Mouse (Mus musculus) myocyte (in vitro differentiated cells): ENCODE data around the gene Pde6d.

Experiments used
- CEBPB ChIP-seq: IDR thresholded peaks from 2 replicates; pipeline ENCODE4 v1.6.1; 2011; ENCODE audit warnings: mild to moderate bottlenecking, moderate library complexity; ENCODE audit not compliant: poor library complexity, insufficient read depth, severe bottlenecking
- E2F4 ChIP-seq: IDR thresholded peaks from one replicate; pipeline ENCODE4 v1.6.1; 2011; ENCODE audit warnings: mild to moderate bottlenecking, control low read depth, moderate library complexity; ENCODE audit not compliant: insufficient read depth
- MAX ChIP-seq: IDR thresholded peaks from one replicate; pipeline ENCODE4 v1.6.1; 2011; ENCODE audit warnings: low read depth, mild to moderate bottlenecking, control low read depth
- POLR2A ChIP-seq: IDR thresholded peaks from one replicate; pipeline ENCODE4 v1.6.1; 2011; ENCODE audit warnings: low read depth, mild to moderate bottlenecking, control low read depth, moderate library complexity; ENCODE audit not compliant: insufficient read length
- POLR2AphosphoS2 ChIP-seq: IDR thresholded peaks from one replicate; pipeline ENCODE4 v1.6.1; 2011; ENCODE audit warnings: low read depth, control low read depth; ENCODE audit not compliant: insufficient read length
- USF1 ChIP-seq: IDR thresholded peaks from one replicate; pipeline ENCODE4 v1.6.1; 2011; ENCODE audit warnings: low read depth, mild to moderate bottlenecking, control low read depth, moderate library complexity

GRCm38 (mm10) chr1:86502221-86503048 is 80.0 kb downstream of the Pde6d start:
- TF ChIP-seq POLR2AphosphoS2: no peak
- no peak for TF ChIP-seq CEBPB
- TF ChIP-seq USF1: no peak
- TF ChIP-seq POLR2A: no peak
- TF ChIP-seq E2F4: no peak
- TF ChIP-seq MAX: no peak
